ENCODE assay signal across 15 mouse cellular contexts in genomic region chr4:33068894-33069293, GRCm38 (mm10). TPM values are rescaled to one million over a fixed set of nuclear protein-coding genes. Genes with fewer than 3 reads are reported as not detected.
A peak's percentile ranks its signal among the peaks of the same experiment; 100 is the strongest.
DNase-seq lines count a peak whose midpoint lies in the region; ATAC-seq and TF ChIP-seq lines count a peak whose summit lies in the region.
"Had no signal": no experiment of that assay in that cellular context is flagged by ENCODE, and none has a peak within 500 bp of the region (broad histone marks: within the 10 kb centered on the region; RNA-seq: fewer than 3 reads in every experiment).

No protein-coding gene starts in this region.

- no peak for TF ChIP-seq EP300 in stomach, postnatal 0 days (optimal IDR thresholded peaks at IDR 0.05)

- H3K36me3 ChIP-seq in hindbrain, embryonic 15.5 days: no peaks in the 10 kb centered on the region
- no peaks in the 10 kb centered on the region for H3K36me3 ChIP-seq in hindbrain, embryonic 12.5 days
- no peaks in the 10 kb centered on the region for H3K36me3 ChIP-seq in stomach, postnatal 0 days (ENCODE audit: control insufficient read depth, insufficient read depth, low read length)
- H3K36me3 ChIP-seq: midbrain, embryonic 10.5 days; neural tube, embryonic 12.5 days had no signal

- 68% methylated on average over 6 of the region's 6 CpGs for WGBS in hindbrain, embryonic 15.5 days
- 70% methylated on average over 6 of the region's 6 CpGs for WGBS in hindbrain, embryonic 12.5 days
- 64% methylated on average over 6 of the region's 6 CpGs for WGBS in stomach, postnatal 0 days

- no peak overlapping the region for H3K4me3 ChIP-seq in hindbrain, embryonic 15.5 days
- H3K4me3 ChIP-seq in hindbrain, embryonic 12.5 days: no peak overlapping the region
- no peak overlapping the region for H3K4me3 ChIP-seq in left cerebral cortex, adult 2 months
- H3K4me3 ChIP-seq in stomach, postnatal 0 days (ENCODE audit: low read depth, low read length): no peak overlapping the region
- H3K4me3 ChIP-seq: midbrain, embryonic 10.5 days; neural tube, embryonic 12.5 days had no signal

- ATAC-seq in hindbrain, embryonic 15.5 days (ENCODE audit: low FRiP score, low read depth): peak; percentile 75
- no peak for ATAC-seq in hindbrain, embryonic 12.5 days (ENCODE audit: low FRiP score)
- no peak for ATAC-seq in stomach, postnatal 0 days (ENCODE audit: low FRiP score, low TSS enrichment)
- ATAC-seq: CD4-positive, CD25-positive, alpha-beta regulatory T cell, adult 4 months; Patski had no signal

- intact Hi-C loops in left cerebral cortex, adult 2 months (cut with DNase I): no loop called here

- no peaks in the 10 kb centered on the region for H3K27me3 ChIP-seq in hindbrain, embryonic 15.5 days
- H3K27me3 ChIP-seq in hindbrain, embryonic 12.5 days: no peaks in the 10 kb centered on the region
- H3K27me3 ChIP-seq in stomach, postnatal 0 days (ENCODE audit: control insufficient read depth, insufficient read depth, low read length): no peaks in the 10 kb centered on the region
- H3K27me3 ChIP-seq: neural tube, embryonic 12.5 days; Patski had no signal

- no peak for TF ChIP-seq CTCF in left cerebral cortex, adult 2 months (IDR thresholded peaks at IDR 0.05)
- TF ChIP-seq CTCF in stomach, postnatal 0 days (IDR thresholded peaks at IDR 0.05; ENCODE audit: low read depth): no peak

- H3K9me3 ChIP-seq in hindbrain, embryonic 15.5 days: no peaks in the 10 kb centered on the region
- H3K9me3 ChIP-seq in hindbrain, embryonic 12.5 days (replicated peaks): no peaks in the 10 kb centered on the region
- H3K9me3 ChIP-seq in stomach, postnatal 0 days (ENCODE audit: control insufficient read depth, low read length): no peaks in the 10 kb centered on the region
- H3K9me3 ChIP-seq: midbrain, embryonic 10.5 days; neural tube, embryonic 12.5 days had no signal

- H3K4me1 ChIP-seq in hindbrain, embryonic 15.5 days (replicated peaks): no peaks in the 10 kb centered on the region
- 0 out of 2 replicates have a peak, but pooled peaks cover 9% of the 10 kb centered on the region for H3K4me1 ChIP-seq in hindbrain, embryonic 12.5 days
- H3K4me1 ChIP-seq in stomach, postnatal 0 days (replicated peaks; ENCODE audit: control insufficient read depth, insufficient read depth): no peaks in the 10 kb centered on the region

- no peak overlapping the region for H3K9ac ChIP-seq in hindbrain, embryonic 15.5 days
- no peak overlapping the region for H3K9ac ChIP-seq in hindbrain, embryonic 12.5 days
- H3K9ac ChIP-seq in stomach, postnatal 0 days (ENCODE audit: low read length): no peak overlapping the region
- H3K9ac ChIP-seq: lung, embryonic 14.5 days; neural tube, embryonic 12.5 days had no signal

- H3K4me2 ChIP-seq in hindbrain, embryonic 15.5 days: no peak overlapping the region
- H3K4me2 ChIP-seq in hindbrain, embryonic 12.5 days (replicated peaks): no peak overlapping the region
- no peak overlapping the region for H3K4me2 ChIP-seq in stomach, postnatal 0 days (replicated peaks; ENCODE audit: low read depth)
- H3K4me2 ChIP-seq: lung, embryonic 14.5 days; neural tube, embryonic 12.5 days had no signal

- H3K27ac ChIP-seq in hindbrain, embryonic 15.5 days (replicated peaks): no peak overlapping the region
- H3K27ac ChIP-seq in hindbrain, embryonic 12.5 days: no peak overlapping the region
- no peak overlapping the region for H3K27ac ChIP-seq in left cerebral cortex, adult 2 months
- no peak overlapping the region for H3K27ac ChIP-seq in stomach, postnatal 0 days (replicated peaks)
- H3K27ac ChIP-seq: midbrain, embryonic 10.5 days; neural tube, embryonic 12.5 days had no signal

- DNase-seq in cerebellum, adult 11 months: peak; percentile 91
- DNase-seq in cerebellum, postnatal 25 days: peak; percentile 94 to 95
- peak; percentile 23 to 36 for DNase-seq in left cerebral cortex, adult 2 months (ENCODE audit: extremely low spot score in 1 of 2, low spot score in 2 of 2)
- DNase-seq in ovary, postnatal 14 days (ENCODE audit: low spot score): no peak
- no peak for DNase-seq in stomach, postnatal 0 days (ENCODE audit: low spot score)
- DNase-seq: adrenal gland, adult 8-10 months; kidney, postnatal 10 days; lung, embryonic 14.5 days had no signal

RNA-seq across cellular contexts. Expression of gene Gabrr2, which starts 6.1 kb away (rescaled TPM):
- polyA plus RNA-seq in hindbrain, embryonic 15.5 days (2015; fragmentation: Nextera tagmentation; extraction: Ambion mirVana): 0.28 and 0.34 TPM in 2 replicates
- 0.29 and 0.40 TPM in 2 replicates for polyA plus RNA-seq in hindbrain, embryonic 12.5 days (2016; fragmentation: Nextera tagmentation; extraction: Ambion mirVana)
- total RNA-seq in left cerebral cortex, adult 2 months (2021): under 1 TPM; 0.34 to 0.37 TPM
- polyA plus RNA-seq in stomach, postnatal 0 days (2015; fragmentation: Nextera tagmentation; extraction: Ambion mirVana): 0.05 and 0.12 TPM in 2 replicates
- total RNA-seq: hematopoietic stem cell, adult 5-6 weeks had no signal

RNA-seq across cellular contexts. Expression of gene Ube2j1, which starts 37.7 kb away (rescaled TPM):
- polyA plus RNA-seq in hindbrain, embryonic 15.5 days (2015; fragmentation: Nextera tagmentation; extraction: Ambion mirVana): 67.8 and 71.3 TPM in 2 replicates
- 55.8 TPM in 2 replicates for polyA plus RNA-seq in hindbrain, embryonic 12.5 days (2016; fragmentation: Nextera tagmentation; extraction: Ambion mirVana)
- 100 to 1,000 TPM in 1 of 2 experiments, 10 to 100 TPM in 1; 99.7 to 105 TPM for total RNA-seq in left cerebral cortex, adult 2 months (2021)
- 35.1 TPM in 2 replicates for polyA plus RNA-seq in stomach, postnatal 0 days (2015; fragmentation: Nextera tagmentation; extraction: Ambion mirVana)

Comparison
In these comparisons a context has a peak if more than half of its experiments do, and no peak if none do; other contexts are left out.
1. DNase-seq: peak in cerebellum, adult 11 months (single experiment), cerebellum, postnatal 25 days (2 of 2) and left cerebral cortex, adult 2 months (2 of 2); none in ovary, postnatal 14 days (single experiment) and stomach, postnatal 0 days (single experiment).